Mouse (Mus musculus): Measurements from ENCODE around the gene Rita1. TPM values are rescaled to one million over a fixed set of nuclear protein-coding genes. Genes with fewer than 3 reads are reported as not detected.

Gene Rita1
- polyA plus RNA-seq, 1 experiment from 2014 or later = 13.4 TPM

DNA sequence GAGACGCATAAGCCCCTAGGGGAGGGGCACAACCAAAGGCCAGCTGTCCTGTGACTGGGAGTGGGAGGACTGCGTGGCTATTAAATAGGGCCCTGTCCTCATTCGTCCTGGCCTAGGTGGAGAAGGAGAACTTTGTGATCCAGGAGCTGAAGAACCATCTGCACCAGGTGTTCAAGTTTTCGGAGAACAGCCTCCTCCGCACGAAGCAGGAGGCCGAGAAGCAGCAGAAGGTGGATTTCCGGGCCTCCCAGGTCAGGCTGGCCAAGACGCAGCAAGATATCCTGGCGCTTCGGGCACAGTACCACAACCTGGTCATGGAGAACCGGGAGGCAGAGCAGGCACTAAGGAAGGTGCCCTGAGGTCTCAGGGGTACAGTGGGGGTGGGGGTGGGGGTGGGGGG is 10.2 kb downstream of the Rita1 start:
- ATAC-seq (ENCODE audit: insufficient read depth, low FRiP score) = no peak
- no peaks in the 10 kb centered on the region for H3K9me3 ChIP-seq (replicated peaks; ENCODE audit: control insufficient read depth, low read length)
- no peaks in the 10 kb centered on the region for H3K36me3 ChIP-seq (ENCODE audit: control insufficient read depth, insufficient read depth, low read length)
- no peaks in the 10 kb centered on the region for H3K27me3 ChIP-seq (ENCODE audit: control insufficient read depth, insufficient read depth, low read length)
- peaks cover 5% of the 10 kb centered on the region; the same call in 1 of the 2 replicates for H3K4me1 ChIP-seq (ENCODE audit: control insufficient read depth, insufficient read depth, low read length)
- no peak overlapping the region for H3K9ac ChIP-seq (ENCODE audit: low read length)
- no peak overlapping the region for H3K4me2 ChIP-seq (ENCODE audit: low read depth, low read length)
- H3K27ac ChIP-seq (ENCODE audit: low read length) = no peak overlapping the region
- WGBS = 90% methylated on average over 12 of the region's 12 CpGs
- H3K4me3 ChIP-seq (replicated peaks; ENCODE audit: low read length) = no peak overlapping the region

DNA sequence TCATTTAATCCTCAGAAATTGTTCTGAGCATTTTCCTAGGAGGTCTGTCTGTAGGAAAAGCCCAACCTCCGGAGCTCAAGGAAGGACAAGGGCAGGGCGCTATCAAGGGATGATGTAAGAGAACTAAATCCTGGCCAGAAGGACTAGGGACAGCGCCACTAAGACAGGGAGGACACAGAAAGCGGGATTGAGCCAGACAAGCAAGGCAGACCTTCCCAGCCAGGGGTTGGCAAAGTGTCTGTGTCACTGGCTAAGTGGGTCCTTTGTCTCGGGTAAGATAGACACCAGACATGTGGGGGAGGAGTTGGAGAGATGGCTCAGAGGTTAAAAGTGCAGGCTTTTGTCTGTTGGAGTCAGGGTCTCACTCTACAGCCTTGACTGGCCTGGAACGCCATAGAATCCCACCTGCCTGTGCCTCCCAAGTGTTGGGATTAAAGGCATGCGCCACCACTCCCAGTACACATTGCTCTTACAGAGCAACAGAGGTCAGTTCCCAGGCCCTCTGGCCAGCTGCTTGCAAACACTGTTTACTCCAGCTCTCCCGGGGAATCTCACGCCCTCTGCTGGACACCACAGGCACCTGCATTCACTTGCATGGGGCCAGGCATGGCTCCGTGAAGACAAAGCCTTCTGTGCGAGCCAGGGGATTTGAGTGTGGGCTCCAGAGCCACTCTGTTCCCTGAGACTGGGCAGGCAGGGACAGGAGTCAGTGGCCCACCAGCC is 11.3 kb downstream of the Rita1 start:
- Histone ChIP-seq H3K4me3 (replicated peaks; ENCODE audit: low read length) (no peak overlapping the region), H3K4me2 (ENCODE audit: low read depth, low read length) (no peak overlapping the region), H3K4me1 (ENCODE audit: control insufficient read depth, insufficient read depth, low read length) (peaks cover 5% of the 10 kb centered on the region; the same call in 1 of the 2 replicates), H3K27me3 (ENCODE audit: control insufficient read depth, insufficient read depth, low read length) (no peaks in the 10 kb centered on the region), H3K9ac (ENCODE audit: low read length) (no peak overlapping the region), H3K9me3 (replicated peaks; ENCODE audit: control insufficient read depth, low read length) (no peaks in the 10 kb centered on the region), H3K27ac (ENCODE audit: low read length) (no peak overlapping the region), H3K36me3 (ENCODE audit: control insufficient read depth, insufficient read depth, low read length) (no peaks in the 10 kb centered on the region)
- 48% methylated on average over 11 of the region's 11 CpGs for WGBS
- no peak for ATAC-seq (ENCODE audit: insufficient read depth, low FRiP score)

DNA sequence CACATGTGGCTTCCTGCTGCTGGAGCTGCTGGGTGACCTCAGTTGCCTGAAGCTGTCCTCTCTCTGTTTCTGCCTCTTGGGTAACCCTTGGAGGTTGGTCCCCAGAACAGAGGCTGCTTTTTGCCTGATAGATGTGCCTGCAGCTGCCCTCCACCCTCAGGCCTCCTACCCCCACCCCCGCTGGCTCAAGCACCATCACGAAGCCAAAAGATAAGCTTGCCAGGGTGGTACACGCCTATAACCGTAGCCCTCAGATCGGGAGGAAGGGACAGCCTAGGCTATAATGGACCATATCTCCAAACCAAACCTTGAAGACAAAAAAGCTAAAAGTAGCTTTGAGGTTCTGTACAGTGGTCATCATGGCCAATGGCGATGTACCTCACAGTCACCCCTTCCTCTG is 12.8 kb downstream of the Rita1 start:
- H3K36me3 ChIP-seq (ENCODE audit: control insufficient read depth, insufficient read depth, low read length) = no peaks in the 10 kb centered on the region
- no peaks in the 10 kb centered on the region for H3K4me1 ChIP-seq (ENCODE audit: control insufficient read depth, insufficient read depth, low read length)
- H3K27me3 ChIP-seq (ENCODE audit: control insufficient read depth, insufficient read depth, low read length) = no peaks in the 10 kb centered on the region
- 85% methylated on average over 6 of the region's 6 CpGs for WGBS
- H3K9ac ChIP-seq (ENCODE audit: low read length) = no peak overlapping the region
- H3K4me3 ChIP-seq (replicated peaks; ENCODE audit: low read length) = no peak overlapping the region
- H3K9me3 ChIP-seq (replicated peaks; ENCODE audit: control insufficient read depth, low read length) = no peaks in the 10 kb centered on the region
- H3K4me2 ChIP-seq (ENCODE audit: low read depth, low read length) = no peak overlapping the region
- H3K27ac ChIP-seq (ENCODE audit: low read length) = no peak overlapping the region
- peak; percentile 44; the same call in 1 of the 2 replicates for ATAC-seq (ENCODE audit: insufficient read depth, low FRiP score)

DNA sequence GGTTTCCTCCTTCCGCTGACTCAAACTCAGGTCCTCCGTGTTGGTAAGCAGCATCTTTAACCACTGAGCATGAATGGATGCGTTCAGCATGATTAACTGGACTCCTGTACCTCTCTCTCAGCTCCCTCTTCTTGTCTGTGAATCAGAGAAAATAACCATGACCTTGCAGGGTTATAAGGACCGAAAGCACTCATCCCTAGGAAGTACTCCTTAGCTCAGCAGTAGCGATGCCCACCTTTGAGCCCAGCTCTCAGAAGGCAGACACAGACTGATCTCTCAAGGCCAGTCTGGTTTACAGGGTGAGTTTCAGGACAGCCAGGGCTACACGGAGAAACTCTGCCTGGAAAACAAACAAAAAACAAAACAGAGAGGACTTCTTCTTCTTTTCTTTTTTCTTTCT is 17.9 kb downstream of the Rita1 start:
- Histone ChIP-seq H3K4me2 (ENCODE audit: low read depth, low read length) (no peak overlapping the region), H3K4me3 (replicated peaks; ENCODE audit: low read length) (no peak overlapping the region), H3K27me3 (ENCODE audit: control insufficient read depth, insufficient read depth, low read length) (no peaks in the 10 kb centered on the region), H3K36me3 (ENCODE audit: control insufficient read depth, insufficient read depth, low read length) (no peaks in the 10 kb centered on the region), H3K27ac (ENCODE audit: low read length) (no peak overlapping the region), H3K9ac (ENCODE audit: low read length) (no peak overlapping the region), H3K4me1 (ENCODE audit: control insufficient read depth, insufficient read depth, low read length) (no peaks in the 10 kb centered on the region), H3K9me3 (replicated peaks; ENCODE audit: control insufficient read depth, low read length) (0 out of 2 replicates have a peak, but pooled peaks cover 8% of the 10 kb centered on the region)
- no peak for ATAC-seq (ENCODE audit: insufficient read depth, low FRiP score)
- WGBS = 84% methylated on average over 6 of the region's 6 CpGs

DNA sequence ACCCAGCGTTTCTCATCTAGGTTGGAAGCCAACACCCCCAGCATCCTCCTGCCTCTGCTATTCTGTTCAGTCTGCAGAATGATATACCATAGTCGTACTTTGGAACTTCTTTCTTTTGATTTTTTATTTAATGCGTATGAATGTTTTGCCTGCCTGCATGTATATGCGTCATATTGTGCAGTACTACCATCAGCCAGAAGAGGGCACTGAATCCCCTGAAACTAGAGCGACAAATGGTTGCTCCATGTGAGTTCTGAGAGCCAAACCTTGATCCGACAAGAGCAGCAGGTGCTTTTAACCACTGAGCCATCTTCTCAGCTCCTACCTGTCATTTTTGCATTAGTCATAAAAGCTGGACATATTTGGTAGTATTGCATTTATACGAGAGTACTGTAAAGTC is 20.2 kb downstream of the Rita1 start:
- ATAC-seq (ENCODE audit: insufficient read depth, low FRiP score) = no peak
- Histone ChIP-seq H3K4me3 (replicated peaks; ENCODE audit: low read length) (no peak overlapping the region), H3K9ac (ENCODE audit: low read length) (no peak overlapping the region), H3K27me3 (ENCODE audit: control insufficient read depth, insufficient read depth, low read length) (no peaks in the 10 kb centered on the region), H3K9me3 (replicated peaks; ENCODE audit: control insufficient read depth, low read length) (0 out of 2 replicates have a peak, but pooled peaks cover 8% of the 10 kb centered on the region), H3K4me1 (ENCODE audit: control insufficient read depth, insufficient read depth, low read length) (peaks cover 11% of the 10 kb centered on the region), H3K4me2 (ENCODE audit: low read depth, low read length) (no peak overlapping the region), H3K27ac (ENCODE audit: low read length) (no peak overlapping the region), H3K36me3 (ENCODE audit: control insufficient read depth, insufficient read depth, low read length) (no peaks in the 10 kb centered on the region)
- WGBS = 68% methylated on average over 7 of the region's 7 CpGs

DNA sequence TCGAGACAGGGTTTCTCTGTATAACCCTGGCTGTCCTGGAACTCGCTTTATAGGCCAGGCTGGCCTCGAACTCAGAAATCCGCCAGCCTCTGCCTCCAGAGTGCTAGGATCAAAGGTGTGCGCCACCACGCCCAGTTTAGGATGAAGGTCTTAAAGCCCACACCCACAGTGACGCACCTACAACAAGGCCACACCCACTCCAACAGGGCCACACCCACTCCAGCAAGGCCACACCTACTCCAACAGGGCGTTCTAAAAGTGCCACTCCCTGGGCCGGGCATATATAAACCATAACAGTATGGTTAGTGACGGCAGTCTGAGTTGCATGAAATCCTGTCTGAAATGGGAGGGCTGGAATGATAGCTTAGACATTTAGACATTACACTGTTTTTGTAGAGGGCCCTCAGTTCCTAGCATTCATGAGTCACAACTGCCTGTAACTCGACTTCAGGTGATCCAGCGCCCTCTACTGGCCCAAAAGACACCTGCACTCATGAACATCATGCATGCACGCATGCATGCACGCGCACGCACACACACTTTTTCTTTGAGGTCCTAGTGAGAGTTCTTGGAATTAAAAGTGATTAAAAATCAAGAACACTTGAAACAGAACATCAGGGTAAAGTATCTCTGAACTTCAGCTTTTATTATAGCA is 21.9 kb downstream of the Rita1 start:
- Histone ChIP-seq H3K4me2 (ENCODE audit: low read depth, low read length) (no peak overlapping the region), H3K27ac (ENCODE audit: low read length) (no peak overlapping the region), H3K9ac (ENCODE audit: low read length) (no peak overlapping the region), H3K27me3 (ENCODE audit: control insufficient read depth, insufficient read depth, low read length) (no peaks in the 10 kb centered on the region), H3K9me3 (replicated peaks; ENCODE audit: control insufficient read depth, low read length) (0 out of 2 replicates have a peak, but pooled peaks cover 8% of the 10 kb centered on the region), H3K36me3 (ENCODE audit: control insufficient read depth, insufficient read depth, low read length) (no peaks in the 10 kb centered on the region), H3K4me3 (replicated peaks; ENCODE audit: low read length) (no peak overlapping the region), H3K4me1 (ENCODE audit: control insufficient read depth, insufficient read depth, low read length) (peaks cover 22% of the 10 kb centered on the region)
- WGBS = 69% methylated on average over 16 of the region's 16 CpGs
- no peak for ATAC-seq (ENCODE audit: insufficient read depth, low FRiP score)

DNA sequence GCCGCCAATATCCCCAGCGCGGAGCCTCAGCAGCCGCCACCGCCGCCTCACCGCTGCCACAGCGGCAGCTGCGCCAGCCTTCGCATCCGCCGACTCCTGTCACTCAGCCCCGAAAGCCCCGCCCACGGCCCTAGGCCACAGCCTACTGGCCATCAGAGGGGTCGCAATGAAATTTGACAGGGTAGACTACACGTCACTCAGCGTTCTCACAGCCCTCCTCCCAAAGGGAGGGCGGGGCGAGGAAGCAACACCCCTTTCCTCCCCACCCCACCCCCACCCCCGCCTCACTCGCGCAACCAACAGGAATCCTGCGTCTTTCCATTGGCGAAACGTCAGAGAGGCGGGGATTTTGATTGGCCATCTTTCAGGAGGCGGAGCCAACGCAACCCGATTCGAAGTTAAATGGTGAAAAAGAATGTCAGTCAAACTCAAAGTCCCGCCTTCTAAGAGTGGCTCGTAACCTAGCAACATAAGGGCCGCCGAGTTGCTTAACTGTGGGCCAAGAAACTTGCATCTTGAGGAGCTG is 23.8 kb downstream of the Rita1 start, which contains the start of the genes Tpcn1 and Iqcd:
TSS of gene Tpcn1 (minus strand) at position 105 of the 526 bp plus-strand sequence.
TSS of gene Iqcd (plus strand) at position 448 of the 526 bp plus-strand sequence.
- Histone ChIP-seq H3K27me3 (ENCODE audit: control insufficient read depth, insufficient read depth, low read length) (no peaks in the 10 kb centered on the region), H3K4me1 (ENCODE audit: control insufficient read depth, insufficient read depth, low read length) (peaks cover 22% of the 10 kb centered on the region), H3K27ac (ENCODE audit: low read length) (peak within 1 kb of the TSS; percentile 34), H3K9ac (ENCODE audit: low read length) (peak within 1 kb of the TSS; percentile 89), H3K4me2 (ENCODE audit: low read depth, low read length) (peak within 1 kb of the TSS; percentile 88), H3K4me3 (replicated peaks; ENCODE audit: low read length) (peak within 1 kb of the TSS; percentile 78), H3K9me3 (replicated peaks; ENCODE audit: control insufficient read depth, low read length) (0 out of 2 replicates have a peak, but pooled peaks cover 8% of the 10 kb centered on the region), H3K36me3 (ENCODE audit: control insufficient read depth, insufficient read depth, low read length) (no peaks in the 10 kb centered on the region)
- WGBS = under 1% methylated on average over 35 of the region's 35 CpGs
- peak; percentile 98 for ATAC-seq (ENCODE audit: insufficient read depth, low FRiP score)

DNA sequence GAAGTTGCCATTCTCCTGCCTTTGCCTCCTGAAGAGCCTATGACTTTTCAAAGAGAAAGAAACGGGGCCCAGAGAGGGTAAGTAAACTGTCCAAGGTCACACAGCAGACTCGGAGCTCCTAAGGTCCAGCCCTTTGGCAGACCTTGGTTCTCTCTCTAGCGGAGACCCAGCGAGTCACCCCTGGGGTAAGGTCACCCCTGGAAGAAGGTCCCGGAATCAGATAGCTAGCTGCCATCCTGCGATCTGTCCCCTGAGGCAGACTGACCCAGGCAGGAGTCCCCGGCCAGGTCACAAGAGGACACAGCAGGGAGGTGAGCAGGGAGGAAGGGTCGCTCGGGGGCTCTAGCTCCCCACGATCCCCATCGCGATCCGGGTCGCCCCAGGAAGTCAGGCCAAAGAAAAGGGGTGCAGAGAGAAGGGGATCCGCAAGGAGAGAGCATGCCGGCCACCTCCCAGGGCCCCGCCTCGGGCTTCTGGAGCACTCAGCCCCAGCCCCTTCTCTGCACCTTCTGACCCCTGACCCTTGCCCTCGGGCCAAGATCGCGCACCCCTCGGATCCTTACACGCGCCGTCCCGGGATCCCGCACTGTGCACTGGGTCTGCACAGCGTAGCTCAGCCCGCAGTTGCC is 24.3 kb downstream of the Rita1 start:
- H3K4me1 ChIP-seq (ENCODE audit: control insufficient read depth, insufficient read depth, low read length) = peaks cover 22% of the 10 kb centered on the region
- H3K4me2 ChIP-seq (ENCODE audit: low read depth, low read length) = peak overlapping the region; percentile 88
- H3K9me3 ChIP-seq (replicated peaks; ENCODE audit: control insufficient read depth, low read length) = 0 out of 2 replicates have a peak, but pooled peaks cover 8% of the 10 kb centered on the region
- peak overlapping the region; percentile 78 for H3K4me3 ChIP-seq (replicated peaks; ENCODE audit: low read length)
- ATAC-seq (ENCODE audit: insufficient read depth, low FRiP score) = no peak
- peak overlapping the region; percentile 34; the same call in 1 of the 2 replicates for H3K27ac ChIP-seq (ENCODE audit: low read length)
- WGBS = under 1% methylated on average over 29 of the region's 29 CpGs
- H3K27me3 ChIP-seq (ENCODE audit: control insufficient read depth, insufficient read depth, low read length) = no peaks in the 10 kb centered on the region
- H3K36me3 ChIP-seq (ENCODE audit: control insufficient read depth, insufficient read depth, low read length) = peaks cover 2% of the 10 kb centered on the region; the same call in 1 of the 2 replicates
- peak overlapping the region; percentile 89 for H3K9ac ChIP-seq (ENCODE audit: low read length)

Data from stomach, embryonic 16.5 days (tissue).